Mouse (Mus musculus) spleen, postnatal 36 days (tissue): ENCODE data around the gene Tuba1c.
"Not testable (repeated sequence)": the region's sequence is repeated elsewhere in the genome, so short reads cannot be mapped to it uniquely, and the experiment has no call there.

Experiments used
- DNase-seq, 2 experiments: peaks; one replicate each; pipeline ENCODE4 v3.0.0; 2022; ENCODE audit warnings: low spot score in 2 of 2, mixed read lengths in 1 of 2

The Tuba1c gene

GRCm38 (mm10) chr15:99030585-99031387 lies 1.1 kb downstream of the Tuba1c start:
- DNase-seq = peak; percentile 42 to 62

- no peak for DNase-seq
Measured at GRCm38 (mm10) chr15:99031388-99031675, 1.6 kb downstream of the Tuba1c start.

- no peak for DNase-seq
Measured at GRCm38 (mm10) chr15:99032041-99032725, 2.5 kb downstream of the Tuba1c start.

- DNase-seq = no peak
Measured at GRCm38 (mm10) chr15:99032726-99033250, 3.1 kb downstream of the Tuba1c start.

- DNase-seq = no peak
Measured at GRCm38 (mm10) chr15:99033498-99034270, 4.0 kb downstream of the Tuba1c start.

- no peak for DNase-seq
Measured at GRCm38 (mm10) chr15:99035431-99035830, 5.7 kb downstream of the Tuba1c start.

GRCm38 (mm10) chr15:99036249-99036905 lies 6.7 kb downstream of the Tuba1c start:
- no peak for DNase-seq

GRCm38 (mm10) chr15:99038025-99038424 lies 8.3 kb downstream of the Tuba1c start:
- no peak for DNase-seq

GRCm38 (mm10) chr15:99038797-99039196 lies 9.1 kb downstream of the Tuba1c start:
- no peak for DNase-seq

GRCm38 (mm10) chr15:99039306-99039705 lies 9.6 kb downstream of the Tuba1c start:
- DNase-seq = no peak

GRCm38 (mm10) chr15:99039996-99040919 lies 10.6 kb downstream of the Tuba1c start:
- no peak for DNase-seq

GRCm38 (mm10) chr15:99040920-99041856 lies 11.5 kb downstream of the Tuba1c start:
- DNase-seq = no peak

GRCm38 (mm10) chr15:99042334-99042733 lies 12.6 kb downstream of the Tuba1c start:
- no peak for DNase-seq

- no peak for DNase-seq
Measured at GRCm38 (mm10) chr15:99044854-99045253, 15.2 kb downstream of the Tuba1c start.

GRCm38 (mm10) chr15:99045734-99046133 lies 16.0 kb downstream of the Tuba1c start:
- not testable (repeated sequence) for DNase-seq

- peak in 1 of 2 experiments; percentile 44 for DNase-seq
Measured at GRCm38 (mm10) chr15:99049473-99050253, 20.0 kb downstream of the Tuba1c start.

- no peak for DNase-seq
Measured at GRCm38 (mm10) chr15:99053373-99053772, 23.7 kb downstream of the Tuba1c start.

GRCm38 (mm10) chr15:99055040-99055439 lies 25.3 kb downstream of the Tuba1c start, which contains the start of gene Prph:
TSS of gene Prph (plus strand) at chr15:99055174.
- no peak for DNase-seq
